Mouse (Mus musculus): ENCODE results near the gene Hemgn. TPM values are rescaled to one million over a fixed set of nuclear protein-coding genes. Genes with fewer than 3 reads are reported as not detected.
A peak's percentile ranks its signal among the peaks of the same experiment; 100 is the strongest.

The Hemgn gene
- polyA plus RNA-seq, 1 experiment from 2014 or later, result 76.3 TPM

- Histone ChIP-seq H3K4me2 (no peak overlapping the region), H3K9me3 (replicated peaks; ENCODE audit: control insufficient read depth, low read length) (no peaks in the 10 kb centered on the region), H3K4me1 (ENCODE audit: control insufficient read depth, insufficient read depth, low read length) (no peaks in the 10 kb centered on the region), H3K4me3 (ENCODE audit: low read depth, low read length) (no peak overlapping the region), H3K27ac (ENCODE audit: low read depth, low read length) (no peak overlapping the region), H3K9ac (ENCODE audit: low read depth, low read length) (no peak overlapping the region), H3K36me3 (ENCODE audit: control insufficient read depth, insufficient read depth, low read length) (no peaks in the 10 kb centered on the region), H3K27me3 (ENCODE audit: control insufficient read depth, insufficient read depth, low read length) (no peaks in the 10 kb centered on the region)
- 65% methylated on average over 10 of the region's 10 CpGs for WGBS (ENCODE audit: insufficient replicate concordance)
- no peak for ATAC-seq (replicated peaks; ENCODE audit: insufficient number of reproducible peaks, low FRiP score, low TSS enrichment)
Measured at GRCm38 (mm10) chr4:46428903-46429499, 15.7 kb upstream of the Hemgn start.

GRCm38 (mm10) chr4:46422625-46423024, 9.3 kb upstream of the Hemgn start:
- H3K27me3 ChIP-seq (ENCODE audit: control insufficient read depth, insufficient read depth, low read length), result no peaks in the 10 kb centered on the region
- no peak for ATAC-seq (replicated peaks; ENCODE audit: insufficient number of reproducible peaks, low FRiP score, low TSS enrichment)
- H3K36me3 ChIP-seq (ENCODE audit: control insufficient read depth, insufficient read depth, low read length), result no peaks in the 10 kb centered on the region
- H3K4me1 ChIP-seq (ENCODE audit: control insufficient read depth, insufficient read depth, low read length), result no peaks in the 10 kb centered on the region
- H3K9ac ChIP-seq (ENCODE audit: low read depth, low read length), result no peak overlapping the region
- no peak overlapping the region for H3K27ac ChIP-seq (ENCODE audit: low read depth, low read length)
- H3K4me3 ChIP-seq (ENCODE audit: low read depth, low read length), result no peak overlapping the region
- WGBS (ENCODE audit: insufficient replicate concordance), result 75% methylated on average over 8 of the region's 8 CpGs
- H3K9me3 ChIP-seq (replicated peaks; ENCODE audit: control insufficient read depth, low read length), result no peaks in the 10 kb centered on the region
- H3K4me2 ChIP-seq, result no peak overlapping the region

- H3K9me3 ChIP-seq (replicated peaks; ENCODE audit: control insufficient read depth, low read length), result no peaks in the 10 kb centered on the region
- no peaks in the 10 kb centered on the region for H3K36me3 ChIP-seq (ENCODE audit: control insufficient read depth, insufficient read depth, low read length)
- no peak overlapping the region for H3K9ac ChIP-seq (ENCODE audit: low read depth, low read length)
- no peaks in the 10 kb centered on the region for H3K27me3 ChIP-seq (ENCODE audit: control insufficient read depth, insufficient read depth, low read length)
- H3K27ac ChIP-seq (ENCODE audit: low read depth, low read length), result no peak overlapping the region
- H3K4me3 ChIP-seq (ENCODE audit: low read depth, low read length), result no peak overlapping the region
- no peak overlapping the region for H3K4me2 ChIP-seq
- no peaks in the 10 kb centered on the region for H3K4me1 ChIP-seq (ENCODE audit: control insufficient read depth, insufficient read depth, low read length)
- WGBS (ENCODE audit: insufficient replicate concordance), result 74% methylated on average over 9 of the region's 9 CpGs
- ATAC-seq (replicated peaks; ENCODE audit: insufficient number of reproducible peaks, low FRiP score, low TSS enrichment), result no peak
Measured at GRCm38 (mm10) chr4:46418851-46419250, 5.5 kb upstream of the Hemgn start.

- Histone ChIP-seq H3K4me1 (ENCODE audit: control insufficient read depth, insufficient read depth, low read length) (no peaks in the 10 kb centered on the region), H3K27me3 (ENCODE audit: control insufficient read depth, insufficient read depth, low read length) (no peaks in the 10 kb centered on the region), H3K27ac (ENCODE audit: low read depth, low read length) (no peak overlapping the region), H3K4me3 (ENCODE audit: low read depth, low read length) (no peak overlapping the region), H3K9ac (ENCODE audit: low read depth, low read length) (no peak overlapping the region), H3K4me2 (no peak overlapping the region), H3K36me3 (ENCODE audit: control insufficient read depth, insufficient read depth, low read length) (no peaks in the 10 kb centered on the region), H3K9me3 (replicated peaks; ENCODE audit: control insufficient read depth, low read length) (no peaks in the 10 kb centered on the region)
- ATAC-seq (replicated peaks; ENCODE audit: insufficient number of reproducible peaks, low FRiP score, low TSS enrichment), result no peak
- 48% methylated on average over 3 of the region's 3 CpGs for WGBS (ENCODE audit: insufficient replicate concordance)
Measured at GRCm38 (mm10) chr4:46417491-46417890, 4.2 kb upstream of the Hemgn start.

- Histone ChIP-seq H3K36me3 (ENCODE audit: control insufficient read depth, insufficient read depth, low read length) (no peaks in the 10 kb centered on the region), H3K9ac (ENCODE audit: low read depth, low read length) (no peak overlapping the region), H3K27ac (ENCODE audit: low read depth, low read length) (no peak overlapping the region), H3K4me2 (no peak overlapping the region), H3K4me3 (ENCODE audit: low read depth, low read length) (no peak overlapping the region), H3K9me3 (replicated peaks; ENCODE audit: control insufficient read depth, low read length) (no peaks in the 10 kb centered on the region), H3K4me1 (ENCODE audit: control insufficient read depth, insufficient read depth, low read length) (no peaks in the 10 kb centered on the region; the same call in 1 of the 2 replicates), H3K27me3 (ENCODE audit: control insufficient read depth, insufficient read depth, low read length) (no peaks in the 10 kb centered on the region)
- WGBS (ENCODE audit: insufficient replicate concordance), result 54% methylated on average over 1 of the region's 1 CpGs
- no peak for ATAC-seq (replicated peaks; ENCODE audit: insufficient number of reproducible peaks, low FRiP score, low TSS enrichment)
Measured at GRCm38 (mm10) chr4:46412113-46412512, 1.2 kb downstream of the Hemgn start.

GRCm38 (mm10) chr4:46411489-46411888, 1.8 kb downstream of the Hemgn start:
- H3K27ac ChIP-seq (ENCODE audit: low read depth, low read length), result peak overlapping the region; percentile 62
- no peak overlapping the region for H3K4me2 ChIP-seq
- no peaks in the 10 kb centered on the region; the same call in 1 of the 2 replicates for H3K4me1 ChIP-seq (ENCODE audit: control insufficient read depth, insufficient read depth, low read length)
- H3K9me3 ChIP-seq (replicated peaks; ENCODE audit: control insufficient read depth, low read length), result no peaks in the 10 kb centered on the region
- no peaks in the 10 kb centered on the region for H3K27me3 ChIP-seq (ENCODE audit: control insufficient read depth, insufficient read depth, low read length)
- no peak overlapping the region for H3K4me3 ChIP-seq (ENCODE audit: low read depth, low read length)
- WGBS (ENCODE audit: insufficient replicate concordance), result 68% methylated on average over 6 of the region's 6 CpGs
- H3K36me3 ChIP-seq (ENCODE audit: control insufficient read depth, insufficient read depth, low read length), result no peaks in the 10 kb centered on the region
- no peak for ATAC-seq (replicated peaks; ENCODE audit: insufficient number of reproducible peaks, low FRiP score, low TSS enrichment)
- 0 out of 2 replicates have a peak overlapping the region, but pooled peaks have one; percentile 39 for H3K9ac ChIP-seq (ENCODE audit: low read depth, low read length)

- Histone ChIP-seq H3K4me1 (ENCODE audit: control insufficient read depth, insufficient read depth, low read length) (no peaks in the 10 kb centered on the region; the same call in 1 of the 2 replicates), H3K27me3 (ENCODE audit: control insufficient read depth, insufficient read depth, low read length) (no peaks in the 10 kb centered on the region), H3K4me3 (ENCODE audit: low read depth, low read length) (no peak overlapping the region), H3K27ac (ENCODE audit: low read depth, low read length) (peak overlapping the region; percentile 90), H3K4me2 (peak overlapping the region; percentile 14), H3K9ac (ENCODE audit: low read depth, low read length) (peak overlapping the region; percentile 56), H3K36me3 (ENCODE audit: control insufficient read depth, insufficient read depth, low read length) (no peaks in the 10 kb centered on the region), H3K9me3 (replicated peaks; ENCODE audit: control insufficient read depth, low read length) (no peaks in the 10 kb centered on the region)
- ATAC-seq (replicated peaks; ENCODE audit: insufficient number of reproducible peaks, low FRiP score, low TSS enrichment), result peak; percentile 56
- WGBS (ENCODE audit: insufficient replicate concordance), result 77% methylated on average over 5 of the region's 5 CpGs
Measured at GRCm38 (mm10) chr4:46410677-46411076, 2.6 kb downstream of the Hemgn start.

- Histone ChIP-seq H3K4me2 (peak overlapping the region; percentile 9; the same call in 1 of the 2 replicates), H3K36me3 (ENCODE audit: control insufficient read depth, insufficient read depth, low read length) (no peaks in the 10 kb centered on the region), H3K27ac (ENCODE audit: low read depth, low read length) (peak overlapping the region; percentile 70), H3K9me3 (replicated peaks; ENCODE audit: control insufficient read depth, low read length) (no peaks in the 10 kb centered on the region), H3K9ac (ENCODE audit: low read depth, low read length) (no peak overlapping the region; the same call in 1 of the 2 replicates), H3K4me1 (ENCODE audit: control insufficient read depth, insufficient read depth, low read length) (no peaks in the 10 kb centered on the region; the same call in 1 of the 2 replicates), H3K4me3 (ENCODE audit: low read depth, low read length) (no peak overlapping the region), H3K27me3 (ENCODE audit: control insufficient read depth, insufficient read depth, low read length) (no peaks in the 10 kb centered on the region)
- ATAC-seq (replicated peaks; ENCODE audit: insufficient number of reproducible peaks, low FRiP score, low TSS enrichment), result peak; percentile 73
- 71% methylated on average over 8 of the region's 8 CpGs for WGBS (ENCODE audit: insufficient replicate concordance)
Measured at GRCm38 (mm10) chr4:46406966-46407703, 6.2 kb downstream of the Hemgn start.
